In the genomic region with DNA sequence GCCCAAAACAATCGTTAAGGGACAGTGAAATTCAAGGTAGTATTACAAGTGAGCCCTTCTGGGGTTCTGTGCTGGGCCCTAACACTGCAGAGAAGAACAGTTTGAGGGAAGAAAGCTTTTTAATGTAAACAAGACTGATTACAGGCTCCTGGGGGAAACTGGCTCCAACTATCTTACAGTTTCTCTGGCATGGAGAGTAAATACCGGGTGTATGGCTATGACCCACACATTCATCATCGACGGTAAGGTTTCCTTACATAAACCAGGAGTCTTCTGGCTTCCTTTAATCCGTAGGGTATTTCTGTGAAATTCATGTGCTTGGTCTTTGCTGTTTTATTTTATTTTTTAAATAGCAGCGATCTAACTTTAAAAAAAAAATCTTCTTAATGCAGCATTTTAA, we compare ENCODE assay signal across 23 mouse cellular contexts. TPM values are rescaled to one million over a fixed set of nuclear protein-coding genes. Genes with fewer than 3 reads are reported as not detected.
DNase-seq lines count a peak whose midpoint lies in the region; ATAC-seq and TF ChIP-seq lines count a peak whose summit lies in the region.
"Had no signal": no experiment of that assay in that cellular context is flagged by ENCODE, and none has a peak within 500 bp of the region (broad histone marks: within the 10 kb centered on the region; RNA-seq: fewer than 3 reads in every experiment).

No protein-coding gene starts in this region.

- no peak overlapping the region for H3K9ac ChIP-seq in heart, embryonic 12.5 days
- H3K9ac ChIP-seq in intestine, embryonic 14.5 days (ENCODE audit: low read length), result no peak overlapping the region
- no peak overlapping the region for H3K9ac ChIP-seq in intestine, postnatal 0 days (ENCODE audit: low read depth, low read length)
- H3K9ac ChIP-seq in stomach, embryonic 14.5 days (replicated peaks; ENCODE audit: low read depth, low read length), result no peak overlapping the region
- no peak overlapping the region for H3K9ac ChIP-seq in stomach, postnatal 0 days (ENCODE audit: low read length)
- no peak overlapping the region for H3K9ac ChIP-seq in stomach, embryonic 16.5 days (ENCODE audit: low read length)
- H3K9ac ChIP-seq: forebrain, embryonic 13.5 days; forebrain, postnatal 0 days; hindbrain, embryonic 13.5 days had no signal

- TF ChIP-seq CTCF in intestine, postnatal 0 days (IDR thresholded peaks at IDR 0.05; ENCODE audit: low read depth), result no peak
- TF ChIP-seq CTCF in stomach, postnatal 0 days (IDR thresholded peaks at IDR 0.05; ENCODE audit: low read depth), result no peak

- TF ChIP-seq EP300 in stomach, postnatal 0 days (optimal IDR thresholded peaks at IDR 0.05), result no peak

- intact Hi-C loops in heart, postnatal 36 days (cut with DNase I), result no loop called here

- DNase-seq in heart, postnatal 36 days, result no peak
- no peak for DNase-seq in intestine, embryonic 14.5 days (ENCODE audit: low spot score)
- no peak for DNase-seq in stomach, postnatal 0 days (ENCODE audit: low spot score)
- no peak for DNase-seq in neural tube, embryonic 10.5 days (ENCODE audit: extremely low spot score, low spot score)
- DNase-seq: adrenal gland, adult 2 months; adrenal gland, postnatal 25 days; cerebellum, adult 18-20 months; cerebellum, adult 9-11 months; cerebellum, postnatal 36 days; forebrain, postnatal 0 days; gastrocnemius, postnatal 14 days; kidney, adult 18-20 months had no signal

- H3K4me3 ChIP-seq in heart, embryonic 12.5 days, result no peak overlapping the region
- H3K4me3 ChIP-seq in intestine, embryonic 14.5 days (ENCODE audit: low read depth, low read length), result no peak overlapping the region
- H3K4me3 ChIP-seq in intestine, postnatal 0 days (ENCODE audit: low read depth, low read length), result no peak overlapping the region
- no peak overlapping the region for H3K4me3 ChIP-seq in stomach, embryonic 14.5 days (ENCODE audit: low read depth, low read length)
- no peak overlapping the region for H3K4me3 ChIP-seq in stomach, postnatal 0 days (ENCODE audit: low read depth, low read length)
- no peak overlapping the region for H3K4me3 ChIP-seq in stomach, embryonic 16.5 days (replicated peaks; ENCODE audit: low read length)
- H3K4me3 ChIP-seq: forebrain, embryonic 13.5 days; hindbrain, embryonic 13.5 days had no signal

- H3K9me3 ChIP-seq in heart, embryonic 12.5 days (replicated peaks), result no peaks in the 10 kb centered on the region
- no peaks in the 10 kb centered on the region for H3K9me3 ChIP-seq in intestine, embryonic 14.5 days (ENCODE audit: control insufficient read depth, low read length)
- H3K9me3 ChIP-seq in intestine, postnatal 0 days (ENCODE audit: control insufficient read depth), result no peaks in the 10 kb centered on the region
- no peaks in the 10 kb centered on the region for H3K9me3 ChIP-seq in stomach, embryonic 14.5 days (ENCODE audit: control insufficient read depth, low read depth, low read length)
- no peaks in the 10 kb centered on the region for H3K9me3 ChIP-seq in stomach, postnatal 0 days (ENCODE audit: control insufficient read depth, low read length)
- H3K9me3 ChIP-seq in stomach, embryonic 16.5 days (replicated peaks; ENCODE audit: control insufficient read depth, low read length), result no peaks in the 10 kb centered on the region
- H3K9me3 ChIP-seq: forebrain, embryonic 13.5 days; hindbrain, embryonic 13.5 days had no signal

- H3K36me3 ChIP-seq in heart, embryonic 12.5 days, result peaks cover 27% of the 10 kb centered on the region
- no peaks in the 10 kb centered on the region for H3K36me3 ChIP-seq in intestine, embryonic 14.5 days (ENCODE audit: control insufficient read depth, insufficient read depth, low read length)
- no peaks in the 10 kb centered on the region; the same call in 1 of the 2 replicates for H3K36me3 ChIP-seq in intestine, postnatal 0 days (ENCODE audit: control insufficient read depth, insufficient read depth)
- H3K36me3 ChIP-seq in stomach, embryonic 14.5 days (ENCODE audit: control insufficient read depth, insufficient read depth, low read length), result no peaks in the 10 kb centered on the region
- no peaks in the 10 kb centered on the region for H3K36me3 ChIP-seq in stomach, postnatal 0 days (ENCODE audit: control insufficient read depth, insufficient read depth, low read length)
- no peaks in the 10 kb centered on the region for H3K36me3 ChIP-seq in stomach, embryonic 16.5 days (ENCODE audit: control insufficient read depth, insufficient read depth, low read length)
- H3K36me3 ChIP-seq: hindbrain, embryonic 13.5 days had no signal

- no peaks in the 10 kb centered on the region for H3K27me3 ChIP-seq in heart, embryonic 12.5 days (replicated peaks)
- no peaks in the 10 kb centered on the region for H3K27me3 ChIP-seq in intestine, embryonic 14.5 days (replicated peaks; ENCODE audit: control insufficient read depth, insufficient read depth, low read length)
- no peaks in the 10 kb centered on the region for H3K27me3 ChIP-seq in intestine, postnatal 0 days (replicated peaks; ENCODE audit: control insufficient read depth, insufficient read depth, low read length)
- H3K27me3 ChIP-seq in stomach, embryonic 14.5 days (ENCODE audit: control insufficient read depth, insufficient read depth, low read length), result no peaks in the 10 kb centered on the region
- H3K27me3 ChIP-seq in stomach, postnatal 0 days (ENCODE audit: control insufficient read depth, insufficient read depth, low read length), result no peaks in the 10 kb centered on the region
- no peaks in the 10 kb centered on the region for H3K27me3 ChIP-seq in stomach, embryonic 16.5 days (ENCODE audit: control insufficient read depth, insufficient read depth, low read length)
- H3K27me3 ChIP-seq: forebrain, embryonic 13.5 days; hindbrain, embryonic 13.5 days had no signal

- WGBS in heart, embryonic 12.5 days, result 49% methylated on average over 6 of the region's 6 CpGs
- WGBS in intestine, embryonic 14.5 days, result 28% methylated on average over 6 of the region's 6 CpGs
- WGBS in intestine, postnatal 0 days, result 67% methylated on average over 6 of the region's 6 CpGs
- 37% methylated on average over 6 of the region's 6 CpGs for WGBS in stomach, embryonic 14.5 days
- WGBS in stomach, postnatal 0 days, result 45% methylated on average over 6 of the region's 6 CpGs
- 45% methylated on average over 6 of the region's 6 CpGs for WGBS in stomach, embryonic 16.5 days

- ATAC-seq in heart, embryonic 12.5 days (ENCODE audit: insufficient number of reproducible peaks, low FRiP score), result peak; percentile 29; the same call in 1 of the 2 replicates
- ATAC-seq in intestine, embryonic 14.5 days (replicated peaks; ENCODE audit: low FRiP score, low TSS enrichment, low read depth), result no peak; the same call in 1 of the 2 replicates
- no peak for ATAC-seq in intestine, postnatal 0 days
- ATAC-seq in stomach, embryonic 14.5 days (ENCODE audit: insufficient number of reproducible peaks, insufficient read depth, low FRiP score, low read depth), result no peak
- no peak for ATAC-seq in stomach, postnatal 0 days (ENCODE audit: low FRiP score, low TSS enrichment)
- ATAC-seq in stomach, embryonic 16.5 days (ENCODE audit: insufficient read depth, low FRiP score), result no peak
- ATAC-seq: forebrain, embryonic 13.5 days; forebrain, postnatal 0 days had no signal

- H3K4me1 ChIP-seq in heart, embryonic 12.5 days (replicated peaks), result peaks cover 54% of the 10 kb centered on the region
- peaks cover 28% of the 10 kb centered on the region for H3K4me1 ChIP-seq in intestine, embryonic 14.5 days (replicated peaks; ENCODE audit: control insufficient read depth, insufficient read depth, low read length)
- H3K4me1 ChIP-seq in intestine, postnatal 0 days (replicated peaks; ENCODE audit: control insufficient read depth, insufficient read depth, low read length), result no peaks in the 10 kb centered on the region; the same call in 1 of the 2 replicates
- H3K4me1 ChIP-seq in stomach, embryonic 14.5 days (ENCODE audit: control insufficient read depth, insufficient read depth, low read length), result peaks cover 35% of the 10 kb centered on the region
- H3K4me1 ChIP-seq in stomach, postnatal 0 days (replicated peaks; ENCODE audit: control insufficient read depth, insufficient read depth), result no peaks in the 10 kb centered on the region
- H3K4me1 ChIP-seq in stomach, embryonic 16.5 days (ENCODE audit: control insufficient read depth, insufficient read depth, low read length), result peaks cover 19% of the 10 kb centered on the region; the same call in 1 of the 2 replicates
- H3K4me1 ChIP-seq: hindbrain, embryonic 13.5 days had no signal

- H3K4me2 ChIP-seq in heart, embryonic 12.5 days, result no peak overlapping the region
- H3K4me2 ChIP-seq in intestine, embryonic 14.5 days (ENCODE audit: low read length), result no peak overlapping the region
- no peak overlapping the region for H3K4me2 ChIP-seq in intestine, postnatal 0 days (replicated peaks; ENCODE audit: low read depth)
- H3K4me2 ChIP-seq in stomach, embryonic 14.5 days (replicated peaks; ENCODE audit: low read depth, low read length), result no peak overlapping the region
- H3K4me2 ChIP-seq in stomach, postnatal 0 days (replicated peaks; ENCODE audit: low read depth), result no peak overlapping the region
- H3K4me2 ChIP-seq in stomach, embryonic 16.5 days (ENCODE audit: low read depth, low read length), result no peak overlapping the region
- H3K4me2 ChIP-seq: forebrain, embryonic 13.5 days; hindbrain, embryonic 13.5 days had no signal

- H3K27ac ChIP-seq in heart, embryonic 12.5 days (ENCODE audit: poor library complexity, severe bottlenecking), result peak overlapping the region; percentile 57
- peak overlapping the region; percentile 64; the same call in 1 of the 2 replicates for H3K27ac ChIP-seq in intestine, embryonic 14.5 days (ENCODE audit: low read depth)
- no peak overlapping the region for H3K27ac ChIP-seq in intestine, postnatal 0 days (ENCODE audit: low read depth, low read length)
- peak overlapping the region; percentile 85; the same call in 1 of the 2 replicates for H3K27ac ChIP-seq in stomach, embryonic 14.5 days (ENCODE audit: low read length)
- no peak overlapping the region; the same call in 1 of the 2 replicates for H3K27ac ChIP-seq in stomach, postnatal 0 days (replicated peaks)
- H3K27ac ChIP-seq in stomach, embryonic 16.5 days (ENCODE audit: low read length), result peak overlapping the region; percentile 56; the same call in 1 of the 2 replicates
- H3K27ac ChIP-seq: forebrain, embryonic 13.5 days; hindbrain, embryonic 13.5 days had no signal

RNA-seq across cellular contexts. Expression of a gene that starts 19.9 kb away (rescaled TPM):
- polyA plus RNA-seq in heart, embryonic 12.5 days (2016; fragmentation: Nextera tagmentation; extraction: Ambion mirVana), result 57.3 and 65.5 TPM in 2 replicates
- total RNA-seq in heart, postnatal 36 days (2021), result 10 to 100 TPM; 19.3 to 26.7 TPM
- polyA plus RNA-seq in intestine, embryonic 14.5 days (2014; fragmentation: Nextera tagmentation; extraction: Ambion mirVana), result 80.1 and 87.2 TPM in 2 replicates
- 44.1 and 45.5 TPM in 2 replicates for polyA plus RNA-seq in intestine, postnatal 0 days (2015; fragmentation: Nextera tagmentation; extraction: Ambion mirVana)
- 75.6 and 80.2 TPM in 2 replicates for polyA plus RNA-seq in stomach, embryonic 14.5 days (2014; fragmentation: Nextera tagmentation; extraction: Ambion mirVana)
- polyA plus RNA-seq in stomach, postnatal 0 days (2015; fragmentation: Nextera tagmentation; extraction: Ambion mirVana), result 58.2 and 63.1 TPM in 2 replicates
- polyA plus RNA-seq in stomach, embryonic 16.5 days (2015; fragmentation: Nextera tagmentation; extraction: Ambion mirVana), result 76.3 and 77.5 TPM in 2 replicates

RNA-seq across cellular contexts. Expression of a gene that starts 35.0 kb away (rescaled TPM):
- not detected in 2 replicates for polyA plus RNA-seq in heart, embryonic 12.5 days (2016; fragmentation: Nextera tagmentation; extraction: Ambion mirVana)
- not detected for total RNA-seq in heart, postnatal 36 days (2021)
- polyA plus RNA-seq in intestine, embryonic 14.5 days (2014; fragmentation: Nextera tagmentation; extraction: Ambion mirVana), result not detected in 2 replicates
- polyA plus RNA-seq in intestine, postnatal 0 days (2015; fragmentation: Nextera tagmentation; extraction: Ambion mirVana), result not detected in 2 replicates
- not detected in 2 replicates for polyA plus RNA-seq in stomach, embryonic 14.5 days (2014; fragmentation: Nextera tagmentation; extraction: Ambion mirVana)
- not detected in 2 replicates for polyA plus RNA-seq in stomach, postnatal 0 days (2015; fragmentation: Nextera tagmentation; extraction: Ambion mirVana)
- polyA plus RNA-seq in stomach, embryonic 16.5 days (2015; fragmentation: Nextera tagmentation; extraction: Ambion mirVana), result not detected in 2 replicates
- total RNA-seq: adrenal gland, adult 2 months; adrenal gland, postnatal 25 days; ES-E14; forebrain, postnatal 0 days; gastrocnemius, adult 18-20 months; gastrocnemius, postnatal 14 days; hematopoietic stem cell, adult 5-6 weeks had no signal
- polyA plus RNA-seq: adrenal gland, adult 2 months; forebrain, embryonic 13.5 days; forebrain, postnatal 0 days; gonadal fat pad, adult 2 months; heart, embryonic 14.5 days; hindbrain, embryonic 13.5 days had no signal

Comparison
In these comparisons a context has a peak if more than half of its experiments do, and no peak if none do; other contexts are left out.
1. H3K27ac ChIP-seq: peak in heart, embryonic 12.5 days (single experiment), intestine, embryonic 14.5 days (single experiment), stomach, embryonic 14.5 days (single experiment) and stomach, embryonic 16.5 days (single experiment); none in intestine, postnatal 0 days (single experiment) and stomach, postnatal 0 days (single experiment).